ENCODE assay signal across 8 mouse cellular contexts in the genomic region with DNA sequence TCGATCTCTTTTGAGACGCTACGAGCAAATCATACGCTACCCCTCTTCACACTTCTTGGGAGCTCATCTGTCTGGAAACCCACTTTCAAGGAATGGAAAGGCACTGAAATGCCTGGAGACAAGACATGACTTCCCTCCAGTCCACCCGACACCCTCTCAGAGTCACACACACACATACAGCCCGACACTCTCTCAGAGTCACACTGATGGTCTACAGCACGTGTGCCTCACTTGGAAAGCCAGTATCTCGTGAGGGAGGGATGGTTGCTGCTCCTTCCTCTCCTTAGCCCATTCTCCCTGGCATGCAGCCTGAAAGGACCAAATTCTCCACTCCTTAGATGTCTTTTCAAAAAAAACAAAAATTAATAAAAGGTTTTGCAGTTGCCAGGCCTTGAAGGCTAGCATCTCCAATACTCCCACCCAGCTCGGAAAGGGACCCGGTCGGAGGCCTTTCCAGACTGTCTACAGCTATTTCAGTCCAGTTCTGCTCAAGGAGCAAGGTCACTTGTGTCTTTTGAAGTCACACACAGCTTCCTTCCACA. TPM values are rescaled to one million over a fixed set of nuclear protein-coding genes. Genes with fewer than 3 reads are reported as not detected.
DNase-seq lines count a peak whose midpoint lies in the region; ATAC-seq lines count a peak whose summit lies in the region.

No protein-coding gene starts in this region.

- peak overlapping the region; percentile 66 for H3K4me2 ChIP-seq in kidney, embryonic 16.5 days (replicated peaks; ENCODE audit: low read depth, low read length)
- peak overlapping the region; percentile 27 for H3K4me2 ChIP-seq in embryonic facial prominence, embryonic 12.5 days (replicated peaks)

- H3K27ac ChIP-seq in kidney, embryonic 16.5 days (ENCODE audit: low read length), result peak overlapping the region; percentile 50
- H3K27ac ChIP-seq in embryonic facial prominence, embryonic 12.5 days, result no peak overlapping the region; the same call in 1 of the 2 replicates
- H3K27ac ChIP-seq in limb, embryonic 10.5 days, result peak overlapping the region; percentile 50; the same call in 1 of the 2 replicates

- WGBS in kidney, embryonic 16.5 days, result 38% methylated on average over 11 of the region's 11 CpGs
- WGBS in embryonic facial prominence, embryonic 12.5 days, result 59% methylated on average over 11 of the region's 11 CpGs
- 64% methylated on average over 11 of the region's 11 CpGs for WGBS in limb, embryonic 10.5 days

- DNase-seq in adrenal gland, adult 2 months, result peak; percentile 54
- DNase-seq in adrenal gland, postnatal 25 days, result no peak
- no peak for DNase-seq in kidney, postnatal 36 days
- no peak for DNase-seq in limb, embryonic 10.5 days (ENCODE audit: low spot score)
- DNase-seq in right cerebral cortex, adult 2 months (ENCODE audit: low spot score in 2 of 2), result no peak
- no peak for DNase-seq in gastrocnemius, postnatal 25 days

- H3K4me1 ChIP-seq in kidney, embryonic 16.5 days (ENCODE audit: insufficient read depth, low read length), result peaks cover 83% of the 10 kb centered on the region
- peaks cover 63% of the 10 kb centered on the region for H3K4me1 ChIP-seq in embryonic facial prominence, embryonic 12.5 days
- H3K4me1 ChIP-seq in limb, embryonic 10.5 days, result peaks cover 78% of the 10 kb centered on the region

- H3K9me3 ChIP-seq in kidney, embryonic 16.5 days (ENCODE audit: low read length), result no peaks in the 10 kb centered on the region
- H3K9me3 ChIP-seq in embryonic facial prominence, embryonic 12.5 days, result no peaks in the 10 kb centered on the region
- no peaks in the 10 kb centered on the region for H3K9me3 ChIP-seq in limb, embryonic 10.5 days (replicated peaks)

- peak overlapping the region; percentile 45 for H3K4me3 ChIP-seq in kidney, embryonic 16.5 days (ENCODE audit: low read length)
- no peak overlapping the region for H3K4me3 ChIP-seq in embryonic facial prominence, embryonic 12.5 days
- H3K4me3 ChIP-seq in limb, embryonic 10.5 days, result peak overlapping the region; percentile 32

- H3K27me3 ChIP-seq in kidney, embryonic 16.5 days (ENCODE audit: insufficient read depth, low read length), result no peaks in the 10 kb centered on the region
- H3K27me3 ChIP-seq in embryonic facial prominence, embryonic 12.5 days, result no peaks in the 10 kb centered on the region
- no peaks in the 10 kb centered on the region for H3K27me3 ChIP-seq in limb, embryonic 10.5 days (ENCODE audit: low read depth, poor library complexity, severe bottlenecking)

- peak overlapping the region; percentile 64 for H3K9ac ChIP-seq in kidney, embryonic 16.5 days (replicated peaks; ENCODE audit: low read length)
- no peak overlapping the region for H3K9ac ChIP-seq in embryonic facial prominence, embryonic 12.5 days

- peak; percentile 46; the same call in 1 of the 2 replicates for ATAC-seq in kidney, embryonic 16.5 days (ENCODE audit: low FRiP score, low TSS enrichment)
- no peak for ATAC-seq in embryonic facial prominence, embryonic 12.5 days (ENCODE audit: insufficient number of reproducible peaks, insufficient read depth, low FRiP score, low TSS enrichment)

- peaks cover 25% of the 10 kb centered on the region for H3K36me3 ChIP-seq in kidney, embryonic 16.5 days (ENCODE audit: insufficient read depth, low read length)
- H3K36me3 ChIP-seq in embryonic facial prominence, embryonic 12.5 days, result peaks cover 24% of the 10 kb centered on the region
- peaks cover 43% of the 10 kb centered on the region for H3K36me3 ChIP-seq in limb, embryonic 10.5 days

RNA-seq across cellular contexts. Expression of a gene that starts 8.6 kb away (rescaled TPM):
- 100 to 1,000 TPM; 148 to 210 TPM for total RNA-seq in adrenal gland, adult 2 months (2021)
- 35.7 and 66.2 TPM in 2 replicates for polyA plus RNA-seq in adrenal gland, adult 2 months (2012; rRNA removed)
- total RNA-seq in adrenal gland, postnatal 25 days (2021), result 194 and 198 TPM in 2 replicates
- polyA plus RNA-seq in kidney, embryonic 16.5 days (2015; fragmentation: Nextera tagmentation; extraction: Ambion mirVana), result 67.3 and 75.5 TPM in 2 replicates
- 66.3 and 66.8 TPM in 2 replicates for polyA plus RNA-seq in embryonic facial prominence, embryonic 12.5 days (2016; fragmentation: Nextera tagmentation; extraction: Ambion mirVana)
- polyA plus RNA-seq in limb, embryonic 10.5 days (2016; fragmentation: Nextera tagmentation; extraction: Ambion mirVana), result 44.7 and 55.9 TPM in 2 replicates
- total RNA-seq in gastrocnemius, postnatal 25 days (2021), result 10 to 100 TPM; 19.3 to 19.9 TPM
